Mouse (Mus musculus): ENCODE data around the gene Fam98c. TPM values are rescaled to one million over a fixed set of nuclear protein-coding genes. Genes with fewer than 3 reads are reported as not detected.
"Not testable (repeated sequence)": the region's sequence is repeated elsewhere in the genome, so short reads cannot be mapped to it uniquely, and the experiment has no call there.

The Fam98c gene
- total RNA-seq, 2 experiments from 2014 or later: 11.7 to 12.5 TPM

DNA sequence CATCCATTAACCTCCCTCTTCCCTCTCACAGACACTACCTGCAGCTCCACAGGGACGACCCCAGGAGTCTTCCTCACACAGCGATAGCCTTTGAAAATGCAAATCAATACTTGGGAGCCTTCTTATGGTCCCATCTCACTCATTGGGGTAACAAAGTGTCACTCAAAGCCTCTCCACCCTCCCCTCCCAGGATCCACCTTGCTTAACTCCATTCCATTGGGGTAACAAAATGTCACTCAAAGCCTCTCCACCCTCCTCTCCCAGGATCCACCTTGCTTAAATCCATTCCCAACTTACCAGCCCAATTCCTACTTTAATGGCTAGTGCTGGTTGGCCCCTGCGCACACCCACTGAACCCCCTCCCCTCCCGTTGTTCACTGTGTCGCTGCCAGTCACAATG is 2.2 kb upstream of the Fam98c start:
- no peak for DNase-seq

DNA sequence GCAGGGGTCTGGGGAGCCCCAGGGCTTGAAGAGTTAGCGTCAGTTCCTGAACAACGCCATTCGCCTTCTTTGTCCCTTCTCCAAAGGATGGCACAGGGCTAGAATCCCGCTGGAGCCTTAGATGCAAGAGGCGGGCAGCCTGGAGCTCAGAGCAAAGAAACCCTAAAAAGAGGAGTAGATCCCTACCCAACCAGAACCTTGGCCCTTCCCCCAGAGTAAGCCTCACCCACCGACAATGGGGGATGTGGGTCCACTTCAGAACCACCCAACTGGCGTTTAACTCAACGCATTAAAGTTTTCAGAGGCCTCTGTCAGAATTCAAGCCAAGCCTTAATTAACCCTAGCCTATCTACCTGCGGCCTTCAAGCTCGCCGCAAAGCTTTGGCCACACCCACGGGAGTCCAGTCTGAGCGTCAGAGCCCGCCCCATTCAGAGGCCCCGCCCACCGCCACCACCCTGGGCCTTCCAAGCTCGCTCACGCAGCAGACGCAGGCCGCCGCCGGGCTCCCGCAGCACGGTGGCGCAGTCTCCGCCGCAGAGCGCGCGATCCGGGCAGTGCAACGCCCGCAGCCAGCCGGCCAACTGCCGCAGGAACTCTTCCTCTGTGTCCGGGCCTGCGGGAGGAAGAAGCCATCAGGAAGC is 717 bp downstream of the Fam98c start:
- peak; percentile 91 for DNase-seq

DNA sequence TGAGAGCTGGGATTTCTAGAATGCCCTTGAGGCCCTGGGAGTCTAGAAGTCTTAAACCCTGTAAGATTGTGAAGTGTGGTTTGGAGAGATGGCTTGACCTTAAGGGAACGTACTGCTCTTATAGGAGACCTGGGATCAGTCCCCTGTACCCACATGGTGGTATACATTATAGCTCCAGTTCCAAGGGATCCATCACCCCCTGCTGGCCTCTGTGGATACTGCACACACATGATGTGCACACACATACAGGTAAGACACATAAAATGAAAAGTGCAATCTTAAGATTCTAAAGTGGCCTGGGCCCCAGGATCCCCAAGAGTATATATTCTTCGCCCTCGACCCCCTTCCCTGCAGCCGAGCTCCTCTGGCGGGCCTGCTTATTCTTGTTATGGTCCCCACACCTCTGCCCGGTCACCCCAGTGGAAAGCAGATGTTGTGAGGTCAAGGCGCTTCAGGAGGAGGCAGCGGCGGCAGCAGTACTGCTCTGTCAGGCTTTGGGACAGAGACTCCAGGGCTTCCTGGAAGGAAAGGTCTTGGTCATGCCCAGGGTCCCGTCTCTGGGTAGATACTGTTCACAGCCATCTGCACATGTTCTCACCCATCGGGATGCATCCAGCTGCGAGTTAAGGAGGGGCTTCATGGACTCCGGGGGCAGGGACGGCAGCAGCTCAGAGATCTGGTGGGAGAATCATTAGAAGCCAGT is 1.9 kb downstream of the Fam98c start:
- DNase-seq: no peak

DNA sequence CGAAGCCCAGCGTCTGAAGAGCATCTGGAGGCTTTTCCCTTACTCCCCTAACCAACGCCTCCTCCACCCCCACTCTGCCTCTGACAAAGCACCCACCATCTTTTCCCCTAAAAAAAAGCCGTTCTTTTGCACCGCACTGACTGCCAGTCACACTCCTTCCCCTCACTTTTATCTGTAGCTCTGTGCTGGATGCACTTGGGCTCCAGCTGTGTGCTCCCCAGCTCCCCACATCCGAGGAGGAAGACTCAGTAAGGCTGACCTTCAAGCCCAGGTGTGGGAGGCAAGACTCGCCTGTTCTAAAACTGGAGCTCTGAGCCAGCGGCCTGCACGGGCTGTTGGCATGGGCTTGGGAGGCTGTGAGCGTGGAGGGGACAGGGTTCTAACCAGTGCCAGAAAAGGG is 4.5 kb downstream of the Fam98c start:
- no peak for DNase-seq

DNA sequence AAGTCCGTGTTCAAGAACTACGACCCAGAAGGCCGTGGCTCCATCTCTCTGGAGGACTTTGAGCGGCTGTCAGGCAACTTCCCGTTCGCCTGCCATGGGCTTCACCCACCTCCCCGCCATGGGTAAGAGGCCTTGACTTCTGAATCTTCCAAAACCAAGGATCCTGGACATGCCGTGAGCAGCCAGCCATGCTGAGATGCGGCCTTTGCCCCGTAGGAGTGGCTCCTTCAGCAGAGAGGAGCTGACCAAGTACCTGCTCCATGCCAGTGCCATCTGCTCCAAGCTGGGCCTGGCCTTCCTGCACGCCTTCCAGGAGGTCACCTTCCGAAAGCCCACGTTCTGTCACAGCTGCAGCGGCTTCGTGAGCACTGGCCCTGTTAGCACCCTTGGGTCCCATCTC is 7.3 kb downstream of the Fam98c start:
- no peak for DNase-seq

DNA sequence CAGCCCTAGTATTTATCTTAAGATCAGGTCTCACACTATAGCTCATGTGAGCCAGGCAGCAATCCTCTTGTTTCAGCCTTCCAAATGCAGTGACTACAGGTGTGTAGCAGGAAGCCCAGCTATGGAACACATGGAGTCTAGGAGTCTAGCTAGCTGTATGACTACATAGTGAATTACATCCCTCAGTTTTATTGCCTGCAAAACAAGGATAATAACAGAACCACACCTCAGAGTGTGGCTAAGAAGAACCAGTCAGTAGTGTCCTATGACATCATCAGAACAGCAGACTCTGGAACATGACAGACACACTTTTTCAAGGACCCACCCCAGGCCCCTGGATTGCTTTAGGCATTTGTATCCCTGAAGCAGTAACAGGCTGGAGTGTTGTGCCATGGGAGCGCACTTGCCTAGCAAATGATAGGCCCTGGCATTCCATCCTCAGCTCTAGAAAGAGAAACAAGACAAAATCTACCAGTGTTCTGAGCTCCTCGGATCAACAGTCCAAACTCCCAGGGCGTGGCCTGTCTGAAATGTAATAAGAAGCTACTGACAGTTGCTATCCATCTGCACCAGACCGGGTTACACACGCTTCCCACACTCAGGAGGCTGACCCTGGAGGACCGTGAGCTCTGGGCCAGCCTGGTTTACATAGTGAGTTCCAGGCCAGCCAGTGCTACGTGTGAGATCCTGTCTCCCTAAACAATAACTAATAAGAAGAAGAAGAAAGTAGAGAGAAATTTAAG is 9.2 kb downstream of the Fam98c start:
- DNase-seq: no peak

DNA sequence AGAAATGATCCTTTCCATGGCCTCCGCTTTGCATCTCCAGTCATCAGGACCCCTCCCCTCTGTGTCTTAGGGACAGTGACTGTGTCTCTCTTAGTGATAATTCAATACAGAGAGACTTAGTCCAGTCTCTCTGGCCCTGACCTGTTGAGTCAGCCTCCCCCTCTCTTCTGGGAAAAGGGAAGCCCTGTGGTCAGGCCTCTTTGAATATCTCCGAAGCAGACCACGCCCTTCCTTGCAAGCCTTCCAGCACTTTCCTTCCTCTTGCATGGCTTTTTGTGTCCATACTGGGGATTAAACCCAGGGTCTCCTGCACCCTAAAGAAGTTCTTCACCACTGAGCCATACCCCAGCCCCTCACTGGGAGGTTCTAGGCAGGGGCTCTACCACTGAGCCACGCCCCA is 12.0 kb downstream of the Fam98c start:
- DNase-seq: no peak

DNA sequence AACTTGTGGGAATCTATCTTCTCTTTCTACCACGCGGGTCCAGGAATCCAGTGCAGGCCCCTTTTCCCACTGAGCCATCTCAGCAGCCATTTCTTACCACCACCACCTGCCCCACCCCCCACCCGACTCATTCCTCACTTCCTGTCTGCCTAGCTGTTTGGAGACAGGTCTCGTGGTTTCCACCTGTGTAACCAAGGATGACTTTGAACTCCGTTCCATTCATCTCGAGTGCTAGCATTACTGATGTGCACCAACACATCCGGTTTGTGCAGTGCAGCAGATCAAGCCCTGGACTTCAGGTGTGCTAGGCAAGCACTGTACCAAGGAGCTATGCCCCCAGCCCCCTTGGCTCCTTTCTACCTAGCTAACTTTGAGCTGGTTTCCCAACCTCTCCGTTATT is 14.6 kb downstream of the Fam98c start:
- DNase-seq: no peak

DNA sequence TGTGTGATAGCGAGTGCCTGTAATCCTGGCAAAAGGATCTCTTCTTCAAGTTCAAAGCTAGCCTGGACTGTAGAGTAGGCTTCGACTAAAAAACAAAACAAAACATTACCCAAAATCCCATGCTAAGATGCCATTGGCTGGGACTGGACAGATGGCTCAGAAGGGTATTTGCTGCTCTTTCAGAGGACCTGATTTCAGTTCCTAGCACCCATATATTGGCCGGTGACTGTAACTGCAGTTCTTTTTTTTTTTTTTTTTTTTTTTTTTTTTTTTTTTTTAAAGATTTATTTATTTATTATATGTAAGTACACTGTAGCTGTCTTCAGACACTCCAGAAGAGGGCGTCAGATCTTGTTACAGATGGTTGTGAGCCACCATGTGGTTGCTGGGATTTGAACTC is 16.8 kb downstream of the Fam98c start:
- DNase-seq: not testable (repeated sequence)

DNA sequence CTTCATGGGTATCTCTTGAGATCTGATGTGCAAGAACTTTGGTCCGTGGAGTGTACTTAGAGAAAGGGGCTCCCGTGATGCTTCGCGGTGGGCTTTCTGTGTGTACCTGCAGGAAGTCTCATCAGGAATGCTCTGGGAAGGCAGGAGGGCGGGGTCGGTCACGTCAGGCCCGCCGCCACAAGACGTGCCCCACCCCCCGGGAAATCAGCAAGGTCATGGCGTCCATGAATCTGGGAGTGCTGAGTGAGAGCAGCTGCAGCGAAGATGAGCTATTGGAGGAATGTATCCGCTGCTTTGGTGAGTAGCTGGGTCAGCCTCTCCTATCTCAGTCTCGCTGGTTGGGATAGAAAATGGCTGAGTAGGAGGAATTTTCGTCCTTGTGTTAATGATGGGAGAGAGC is 18.6 kb downstream of the Fam98c start:
- no peak for DNase-seq

DNA sequence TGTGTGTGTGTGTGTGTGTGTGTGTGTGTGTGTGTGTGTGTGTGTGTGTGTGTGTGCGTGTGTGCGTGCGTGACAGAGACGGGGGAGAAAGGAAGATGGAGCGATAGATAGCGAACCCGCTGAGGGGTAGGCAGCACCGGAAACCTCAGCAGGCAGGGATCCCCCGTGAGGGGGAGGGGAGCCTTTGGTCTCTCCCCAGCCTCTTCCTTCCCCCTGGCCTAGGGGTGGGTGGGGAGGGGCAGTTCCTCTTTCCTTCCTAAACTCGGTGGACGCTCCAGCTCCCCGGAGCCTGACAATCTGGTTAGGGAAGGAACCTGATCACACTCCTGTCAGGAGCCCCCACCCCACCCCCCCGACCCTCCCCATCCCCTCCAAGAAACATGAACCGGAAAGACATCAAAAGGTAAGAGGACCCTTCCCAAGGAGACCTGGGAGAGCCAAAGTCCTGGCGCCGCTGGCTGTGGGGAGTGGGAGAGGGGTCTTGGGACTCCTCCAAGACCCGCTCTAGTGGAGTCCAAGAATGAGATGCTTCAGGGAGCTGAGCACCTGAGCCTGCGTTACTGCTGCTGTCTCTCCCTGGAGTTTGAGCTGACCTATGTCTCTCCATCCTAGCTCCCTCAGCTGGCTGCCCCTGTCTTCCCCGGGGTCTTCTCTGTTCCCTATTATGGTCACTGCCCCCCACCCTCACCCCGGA is 21.2 kb downstream of the Fam98c start, which contains the start of gene Rasgrp4:
Gene Rasgrp4 (plus strand): TSS at position 159 of the 694 bp plus-strand sequence.
- DNase-seq: no peak

DNA sequence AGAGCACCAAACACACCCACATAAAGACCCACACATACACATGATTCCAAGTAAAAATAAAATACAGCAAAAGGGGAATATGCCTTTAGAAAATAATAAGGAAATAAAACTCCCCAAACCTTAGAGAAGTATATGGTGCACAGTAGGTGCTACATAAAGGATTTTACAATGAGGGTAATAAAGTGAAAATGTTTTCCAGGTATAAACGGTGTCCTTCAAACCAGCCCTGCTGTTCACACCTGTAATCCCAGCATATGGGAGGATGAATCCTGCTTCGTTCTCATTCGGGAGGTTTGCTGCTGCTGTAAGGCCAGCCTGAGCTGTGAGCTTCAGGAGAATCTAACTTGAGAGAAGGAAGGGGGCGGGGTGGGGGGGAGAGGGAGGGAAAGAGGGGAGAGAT is 21.8 kb downstream of the Fam98c start:
- DNase-seq: no peak

DNA sequence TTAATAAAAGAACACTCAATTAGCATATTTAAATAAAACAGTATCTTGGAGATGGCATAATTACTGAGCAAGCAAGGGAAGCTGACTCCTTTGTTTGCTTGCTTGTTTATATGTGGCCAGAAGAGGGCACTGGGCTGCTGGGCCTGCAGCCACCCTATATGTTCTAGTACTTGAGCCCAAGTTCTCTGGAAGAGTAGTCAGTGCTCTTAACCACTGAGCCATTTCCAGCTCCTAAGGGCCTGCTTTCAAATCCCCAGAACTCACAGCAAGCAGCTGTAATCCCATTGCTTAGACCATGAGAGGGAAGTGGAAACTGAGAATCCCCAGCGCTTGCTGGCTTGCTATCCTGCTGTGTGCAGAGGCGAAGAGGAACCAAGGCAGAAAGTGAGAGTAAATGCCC is 27.3 kb downstream of the Fam98c start:
- no peak for DNase-seq

DNA sequence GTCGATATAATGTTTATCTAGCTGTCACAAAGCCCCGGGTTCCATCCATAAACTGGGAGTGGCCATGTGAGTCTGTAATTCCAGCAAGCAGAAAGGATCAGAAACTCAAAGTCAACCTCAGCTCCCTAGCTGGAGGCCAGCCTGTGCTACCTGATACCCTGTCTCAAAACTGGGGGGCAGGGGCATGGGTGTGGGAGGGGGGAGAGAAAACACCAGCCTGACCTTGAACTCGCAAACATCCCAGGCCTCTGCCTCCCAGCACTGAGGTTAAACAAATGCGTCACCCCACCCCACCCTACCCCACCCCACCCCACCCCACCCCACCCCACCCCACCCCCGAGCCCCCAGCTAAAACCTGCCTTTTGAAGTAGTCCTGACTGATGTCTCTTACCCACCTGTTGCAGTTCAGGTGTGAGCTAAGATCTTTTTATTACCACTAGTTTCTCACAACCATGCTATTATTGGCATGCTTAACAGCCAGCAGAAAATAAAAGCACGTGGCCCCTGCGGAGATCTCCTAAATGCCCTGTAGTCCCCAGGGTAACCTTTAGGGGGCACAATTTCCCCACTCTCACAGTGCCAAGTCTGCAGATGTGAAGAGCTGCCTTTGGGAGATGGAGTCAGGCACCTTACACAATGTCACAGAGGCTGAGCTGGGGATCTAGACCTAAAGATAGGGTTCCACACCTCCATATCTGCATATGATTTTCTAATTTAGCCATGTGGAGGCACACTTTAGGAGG is 29.7 kb downstream of the Fam98c start:
- DNase-seq: peak; percentile 55

DNA sequence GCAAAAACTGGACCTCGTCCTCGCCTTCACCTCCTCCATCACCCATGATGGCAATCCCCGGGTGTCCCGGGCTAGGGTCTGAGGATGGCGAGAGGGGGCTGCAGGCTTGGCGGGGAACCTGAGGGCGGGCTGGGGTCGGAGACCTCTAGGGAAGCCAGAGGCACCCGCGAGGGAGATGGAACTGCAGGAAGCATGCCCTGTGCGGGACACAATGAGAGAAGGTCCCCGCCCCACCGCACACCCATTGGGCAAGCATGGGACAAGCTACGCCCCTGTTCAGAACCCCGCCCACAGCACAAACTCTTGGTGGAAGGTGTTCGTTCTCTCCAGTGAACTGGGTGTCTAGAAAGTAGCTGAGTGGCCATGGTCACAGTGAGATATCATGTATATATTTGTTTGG is 31.1 kb downstream of the Fam98c start, which contains the start of gene Ryr1:
Gene Ryr1 (minus strand): TSS at position 210 of the 400 bp plus-strand sequence.
- DNase-seq: peak; percentile 75

DNA sequence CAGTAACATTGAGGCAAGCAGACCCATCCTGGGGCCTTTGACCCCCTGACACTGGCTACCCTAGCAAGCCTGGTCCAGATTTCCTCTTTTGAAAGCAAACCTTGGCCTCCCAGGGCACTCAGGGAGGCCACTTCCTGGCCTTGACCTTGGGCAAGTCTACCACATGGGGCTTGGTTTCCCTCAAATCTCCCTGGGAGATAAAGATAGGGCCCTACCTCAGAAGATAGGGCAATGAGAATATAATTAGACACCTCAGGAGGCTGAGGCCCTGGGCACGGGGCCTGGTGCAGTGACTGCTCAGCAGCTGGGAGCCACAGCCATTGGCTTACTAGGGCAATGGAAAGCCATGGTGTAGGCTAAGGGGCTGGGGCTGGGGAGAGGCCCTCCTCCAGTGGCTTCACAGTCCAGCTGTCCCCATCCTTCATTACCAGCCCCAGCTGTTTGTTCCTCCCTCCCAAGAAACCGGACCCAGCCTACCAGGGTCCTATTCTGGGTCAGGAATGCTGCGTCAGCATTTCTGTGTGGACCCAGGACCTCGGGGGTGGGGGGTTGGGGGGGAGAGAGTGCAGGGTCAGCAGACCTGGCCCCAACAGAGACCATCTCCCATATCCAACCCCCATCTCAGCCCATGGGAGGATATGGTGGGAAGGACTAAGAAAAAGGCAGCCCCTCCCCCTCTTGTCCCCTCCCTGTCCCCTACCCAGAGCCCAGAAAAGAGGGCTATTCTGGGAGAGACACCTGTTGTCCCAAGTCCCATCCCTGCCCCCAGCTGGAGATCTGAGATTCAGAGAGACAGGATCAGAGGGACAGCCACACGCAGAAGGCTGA is 32.3 kb downstream of the Fam98c start:
- DNase-seq: peak; percentile 64

DNA sequence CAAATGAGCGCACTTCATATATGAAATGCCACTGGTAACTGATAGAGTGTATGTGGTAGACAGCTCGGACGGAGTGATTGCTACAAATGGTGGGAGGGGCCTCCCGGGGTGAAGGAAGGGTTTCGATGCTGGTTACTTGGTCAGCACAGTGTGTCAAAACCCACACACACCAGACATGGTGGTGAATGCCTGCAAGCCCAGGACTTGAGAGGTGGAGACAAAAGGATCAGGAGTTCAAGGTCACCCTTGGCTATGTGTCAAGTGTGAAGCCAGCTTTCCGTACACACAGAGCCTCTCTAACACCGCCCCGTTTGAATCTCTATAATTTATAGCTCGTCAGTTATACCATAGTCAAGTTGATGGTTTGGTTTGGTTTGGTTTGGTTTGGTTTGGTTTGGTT is 33.2 kb downstream of the Fam98c start:
- no peak for DNase-seq

DNA sequence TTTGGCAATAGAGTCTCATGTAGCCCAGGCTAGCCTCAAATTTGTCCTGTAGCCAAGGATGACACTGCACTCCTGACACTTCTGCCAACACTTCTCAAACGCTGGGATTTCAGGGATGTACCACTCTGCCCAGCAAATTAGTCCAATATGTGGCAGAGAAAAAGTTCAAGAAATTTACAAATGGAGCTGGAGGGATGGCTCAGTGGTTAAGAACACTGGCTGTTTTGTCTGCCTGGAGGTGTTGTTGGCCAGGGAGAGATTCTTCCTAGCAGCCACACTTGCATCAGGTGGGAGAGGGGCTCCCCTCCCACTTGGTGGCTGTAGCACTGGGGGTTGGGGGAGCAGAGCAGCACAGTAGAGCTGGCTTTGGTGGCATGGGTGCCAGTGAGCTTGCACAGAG is 36.5 kb downstream of the Fam98c start:
- no peak for DNase-seq

DNA sequence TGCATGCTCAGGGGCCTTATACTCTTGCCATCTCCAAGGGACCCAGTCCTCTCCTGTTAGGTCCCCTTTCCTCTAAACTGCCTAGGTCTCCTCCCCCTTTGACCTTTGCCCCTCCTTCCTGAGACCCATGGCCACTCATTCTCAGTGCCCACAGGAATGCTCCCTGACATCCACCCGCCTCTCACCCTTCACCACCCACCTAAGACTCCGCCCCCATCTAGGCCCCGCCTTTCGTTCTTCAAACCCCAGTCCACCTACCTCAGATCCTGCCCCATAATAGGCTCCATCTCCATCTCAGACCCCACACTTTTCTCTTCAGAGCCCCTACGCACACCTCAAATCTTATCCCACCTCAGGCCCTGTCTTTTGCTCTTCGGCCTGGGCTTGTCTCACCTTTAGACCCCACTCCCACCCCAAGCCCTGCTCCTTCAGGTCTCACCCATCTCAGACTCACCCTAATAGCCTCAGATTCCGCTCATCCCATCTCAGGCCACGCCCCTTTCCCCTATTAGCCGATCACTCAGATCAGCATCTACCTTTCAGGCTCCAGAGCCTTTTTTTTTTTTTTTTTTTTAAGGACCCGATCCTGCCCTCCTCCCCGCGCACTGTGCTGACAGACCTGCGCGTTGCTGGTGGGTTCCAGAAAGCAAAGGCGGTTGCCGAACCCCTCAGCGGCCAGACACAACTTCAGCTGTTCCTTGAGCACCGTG is 37.7 kb downstream of the Fam98c start:
- no peak for DNase-seq

All from gastrocnemius, postnatal 10 days (tissue).